Mouse (Mus musculus) MN1 (cell line): ENCODE data around the gene Arntl.

ENCODE experiments used
- DNase-seq: peaks from one replicate; pipeline ENCODE4 v3.0.0-alpha.2; 2016; ENCODE audit warnings: low spot score

Arntl gene

DNA sequence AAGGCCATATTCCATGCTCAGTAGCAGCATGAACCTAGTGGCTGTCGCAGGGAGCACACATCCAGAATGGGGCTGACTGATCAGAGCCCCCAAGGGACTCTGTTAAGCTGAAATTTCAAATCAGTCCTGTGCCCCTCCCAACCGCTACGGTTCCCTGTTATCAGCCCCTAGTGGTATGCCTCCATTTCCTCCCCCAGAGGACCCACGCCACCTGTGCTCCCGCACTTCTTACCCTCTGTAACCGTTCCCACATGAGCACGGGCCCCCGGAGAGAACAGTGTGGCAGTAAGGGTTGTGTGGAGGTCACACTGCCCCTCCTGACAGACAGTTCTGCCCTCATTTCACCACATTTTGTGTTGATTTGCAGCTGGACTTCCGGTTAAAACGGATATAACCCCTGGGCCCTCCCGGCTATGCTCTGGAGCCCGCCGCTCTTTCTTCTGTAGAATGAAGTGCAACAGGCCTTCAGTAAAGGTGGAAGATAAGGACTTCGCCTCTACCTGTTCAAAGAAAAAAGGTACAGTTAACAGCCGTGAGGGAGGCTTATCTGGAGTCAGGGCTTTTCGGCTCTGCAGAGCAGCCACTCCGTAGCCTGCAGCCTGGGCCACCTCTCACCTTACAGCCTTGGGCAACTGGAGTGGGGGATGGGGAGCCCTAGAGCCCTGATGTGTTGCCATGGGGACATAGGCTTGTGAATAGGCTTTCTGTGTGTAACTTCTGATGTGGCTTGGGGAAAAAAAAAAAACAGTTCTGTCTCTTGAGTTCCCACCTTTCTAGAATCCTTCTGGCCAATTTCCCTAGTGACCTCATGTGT, 88.0 kb downstream of the Arntl start:
- no peak for DNase-seq

DNA sequence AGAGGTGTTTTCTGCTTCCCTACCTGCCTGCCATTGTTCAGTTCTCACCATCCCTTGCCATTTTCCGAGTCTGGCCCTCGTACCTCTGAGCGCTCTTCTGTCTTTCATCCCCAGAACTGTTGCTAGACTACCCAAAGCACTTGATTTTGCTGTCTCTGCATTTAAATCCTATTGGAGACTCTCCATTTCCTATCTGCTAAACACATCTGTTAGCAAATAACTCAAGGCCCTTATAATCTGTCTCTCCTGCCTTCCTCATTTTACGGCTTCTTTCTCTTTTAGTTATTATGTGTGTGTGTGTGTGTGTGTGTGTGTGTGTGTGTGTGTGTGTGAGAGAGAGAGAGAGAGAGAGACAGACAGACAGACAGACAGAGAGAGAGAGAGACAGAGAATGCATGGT, 90.5 kb downstream of the Arntl start:
- DNase-seq: no peak

DNA sequence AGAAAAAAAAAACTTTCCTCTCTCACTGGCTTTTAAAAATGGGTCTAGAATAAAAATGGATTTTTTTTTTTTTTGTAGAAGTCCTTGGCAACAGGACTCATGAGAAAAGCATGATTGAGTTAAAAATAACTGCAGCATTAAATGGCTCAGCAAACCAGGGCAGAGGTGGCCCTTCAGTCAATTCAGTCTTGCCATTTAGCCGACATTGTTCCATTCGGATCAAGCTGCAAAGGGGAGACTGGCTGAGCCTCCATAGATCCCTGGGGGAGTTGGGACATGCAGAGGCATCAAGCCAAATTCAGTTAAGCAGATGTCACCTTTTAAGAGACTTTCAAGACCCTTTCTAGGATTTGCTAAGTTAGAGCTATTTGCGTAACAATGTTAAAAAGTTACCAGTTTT, 102.9 kb downstream of the Arntl start:
- no peak for DNase-seq

DNA sequence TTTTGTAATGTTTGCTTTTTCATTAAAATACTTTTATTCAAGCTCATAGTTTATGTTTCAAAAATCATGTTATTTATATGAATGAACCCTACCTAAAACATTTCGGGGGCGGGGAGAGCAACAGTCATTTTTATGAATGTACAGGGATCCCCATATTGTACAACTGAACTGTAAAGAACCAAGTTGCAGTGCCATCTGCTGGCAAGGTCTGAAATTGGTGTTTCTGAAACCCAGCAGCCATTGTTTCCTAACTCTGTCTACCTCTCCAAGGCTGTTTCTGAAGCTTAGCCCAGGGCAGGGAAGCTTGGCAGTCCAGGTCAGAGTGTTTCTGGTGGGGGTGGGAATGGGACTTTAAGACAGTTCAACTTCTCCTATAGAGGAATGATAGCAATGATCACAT, 104.5 kb downstream of the Arntl start:
- peak; percentile 69 for DNase-seq

DNA sequence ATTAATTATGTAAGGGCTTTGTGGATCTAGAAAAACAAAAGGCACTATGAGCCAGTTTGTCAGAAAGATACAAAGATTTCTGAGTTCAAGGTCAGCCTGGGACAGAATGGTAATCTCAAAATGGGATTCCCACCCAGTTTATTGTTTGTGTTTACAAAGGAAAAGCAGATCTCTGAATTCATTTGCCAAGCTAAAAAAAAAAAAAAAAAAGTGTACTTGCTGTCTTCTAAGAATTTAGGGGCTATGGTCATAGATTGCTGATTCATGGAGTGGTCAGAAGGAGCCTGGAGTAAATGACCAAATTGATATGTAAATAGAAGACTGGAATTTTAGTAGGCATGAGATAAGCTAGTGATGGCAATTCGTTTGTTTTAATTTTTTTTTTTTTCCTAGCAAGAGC, 112.9 kb downstream of the Arntl start:
- DNase-seq: no peak

DNA sequence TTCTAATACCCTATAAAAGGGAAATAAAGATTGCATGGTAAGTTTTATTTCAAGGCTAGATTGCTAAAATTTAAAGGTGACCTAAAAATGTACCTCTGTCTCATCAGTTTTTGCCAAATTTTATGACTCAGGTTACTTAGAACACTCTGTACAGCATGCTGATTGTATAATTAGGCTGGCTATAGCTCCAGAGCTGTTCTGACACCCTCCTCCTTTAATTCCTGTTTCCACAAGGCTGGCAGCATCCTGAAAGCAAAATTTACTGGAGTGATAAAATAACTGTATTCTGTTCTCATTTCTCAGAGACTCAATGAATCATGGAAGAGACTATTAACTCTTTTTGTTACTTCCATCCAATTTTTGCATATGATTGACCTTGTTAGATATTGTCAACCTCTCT, 126.8 kb downstream of the Arntl start:
- DNase-seq: no peak

DNA sequence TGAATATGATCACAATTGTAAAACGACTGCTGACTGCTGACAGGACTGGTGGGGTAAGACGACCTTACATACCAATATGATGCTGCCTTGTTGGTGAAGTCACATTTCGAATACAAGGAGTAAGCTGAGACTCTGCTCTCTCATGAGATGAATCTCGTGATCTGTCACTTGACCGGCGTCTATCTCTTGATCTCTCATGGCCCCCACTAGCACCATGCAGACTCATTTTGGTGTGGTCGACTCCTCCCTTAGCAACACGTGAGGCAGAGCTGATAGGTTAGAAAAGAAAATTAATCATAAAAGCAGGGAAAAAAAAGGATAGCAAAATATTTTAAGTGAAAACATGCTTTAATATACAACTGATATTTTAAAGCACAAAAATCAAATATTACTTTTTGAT, 128.0 kb downstream of the Arntl start:
- DNase-seq: no peak

DNA sequence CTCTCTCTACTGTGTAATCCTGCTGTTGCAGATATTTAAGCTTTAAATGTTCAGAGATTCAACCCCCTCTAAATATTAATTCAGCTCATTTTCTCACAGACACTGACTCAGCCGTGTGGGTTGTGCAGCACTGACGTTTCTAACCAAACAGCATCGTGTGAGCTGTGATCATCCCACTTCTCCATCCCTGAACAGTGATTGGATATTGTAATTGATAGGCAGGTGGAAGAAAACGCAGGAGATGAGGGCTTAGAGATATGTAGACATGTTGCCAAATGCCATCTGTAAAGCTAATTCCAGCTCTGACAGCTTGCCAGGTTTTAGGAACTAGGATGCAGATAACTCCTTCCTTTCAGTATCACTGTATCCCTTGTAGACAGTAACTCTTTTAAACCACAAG, 140.0 kb downstream of the Arntl start:
- DNase-seq: peak; percentile 75

DNA sequence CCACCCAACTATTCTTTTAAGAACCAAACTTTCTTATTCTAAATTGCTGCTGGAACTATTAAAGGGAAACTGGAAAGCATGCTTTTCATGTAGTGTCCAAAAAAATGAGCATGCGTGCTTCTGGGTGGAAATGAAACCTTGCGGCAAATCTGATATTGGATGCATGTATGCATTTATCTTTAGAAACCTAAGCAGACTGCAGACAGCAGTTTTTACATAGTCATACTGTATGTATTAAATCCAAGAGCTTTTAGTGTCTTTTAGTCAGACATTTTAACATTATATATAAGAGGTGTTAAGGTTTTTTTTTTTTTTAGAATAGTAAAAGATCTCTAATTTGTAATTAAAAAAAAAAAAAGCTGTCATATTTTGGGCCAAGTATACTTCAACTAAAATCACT, 140.4 kb downstream of the Arntl start:
- no peak for DNase-seq

DNA sequence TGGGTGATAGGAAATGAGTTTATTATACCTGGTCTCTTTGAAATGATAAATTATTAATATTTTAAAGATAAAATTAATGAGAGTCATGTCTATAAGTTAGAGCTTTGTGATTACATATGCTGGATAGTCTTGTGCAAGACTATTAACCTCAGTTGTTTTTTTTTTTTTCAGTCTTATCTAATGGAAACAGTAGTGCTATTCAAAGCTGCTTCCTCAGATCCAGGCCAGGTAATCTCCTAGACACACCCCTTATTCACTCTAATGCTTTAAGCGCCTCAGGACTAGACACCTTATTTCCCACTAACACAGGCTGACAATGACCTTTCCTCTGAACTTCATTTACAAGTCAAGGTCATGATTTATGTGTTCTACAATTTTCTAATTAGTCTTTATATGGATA, 141.8 kb downstream of the Arntl start:
- DNase-seq: no peak
